Mouse (Mus musculus) embryonic facial prominence, embryonic 10.5 days (tissue): ENCODE results near the gene Col8a2. TPM values are rescaled to one million over a fixed set of nuclear protein-coding genes. Genes with fewer than 3 reads are reported as not detected.

ENCODE experiments used
- DNase-seq: peaks from one replicate; pipeline ENCODE4 v3.0.0-alpha.2; 2017; ENCODE audit warnings: low spot score
- H3K27ac ChIP-seq: fragments of 300-500 bp; sonication (generic); replicated peaks from 2 replicates; pipeline ENCODE4 v1.5.1; 2016; ENCODE audit warnings: mild to moderate bottlenecking
- H3K27me3 ChIP-seq: fragments of 300-500 bp; sonication (generic); replicated peaks from 2 replicates; pipeline ENCODE4 v1.6.1; 2016; ENCODE audit warnings: low read depth, mild to moderate bottlenecking; ENCODE audit not compliant: poor library complexity, severe bottlenecking
- H3K36me3 ChIP-seq: fragments of 300-500 bp; sonication (generic); replicated peaks from 2 replicates; pipeline ENCODE4 v1.6.1; 2016; ENCODE audit warnings: mild to moderate bottlenecking, moderate library complexity
- H3K4me1 ChIP-seq: fragments of 300-500 bp; sonication (generic); 2 replicates; pipeline ENCODE4 v1.6.1; 2016
- H3K4me3 ChIP-seq: fragments of 300-500 bp; sonication (generic); 2 replicates; pipeline ENCODE4 v1.5.1; 2016; ENCODE audit warnings: mild to moderate bottlenecking, moderate library complexity
- H3K9me3 ChIP-seq: fragments of 300-500 bp; sonication (generic); 2 replicates; pipeline ENCODE4 v1.6.1; 2016; ENCODE audit warnings: mild to moderate bottlenecking
- WGBS: fragments of 180-500 bp; shearing (Covaris S2); methylation state at CpG from one replicate; pipeline ENCODE4 v1.1.7; 2016; 5-methylcytosine and 5-hydroxymethylcytosine counted together
- polyA plus RNA-seq: library from polyadenylated mRNA; unstranded; fragments of >200 nt; fragmentation: Nextera tagmentation; extraction: Ambion mirVana; gene quantifications from 2 replicates; pipeline ENCODE4 v1.2.1, GENCODE M21; 2016

Gene Col8a2
- polyA plus RNA-seq, 1 experiment from 2014 or later: 11.2 TPM

DNA sequence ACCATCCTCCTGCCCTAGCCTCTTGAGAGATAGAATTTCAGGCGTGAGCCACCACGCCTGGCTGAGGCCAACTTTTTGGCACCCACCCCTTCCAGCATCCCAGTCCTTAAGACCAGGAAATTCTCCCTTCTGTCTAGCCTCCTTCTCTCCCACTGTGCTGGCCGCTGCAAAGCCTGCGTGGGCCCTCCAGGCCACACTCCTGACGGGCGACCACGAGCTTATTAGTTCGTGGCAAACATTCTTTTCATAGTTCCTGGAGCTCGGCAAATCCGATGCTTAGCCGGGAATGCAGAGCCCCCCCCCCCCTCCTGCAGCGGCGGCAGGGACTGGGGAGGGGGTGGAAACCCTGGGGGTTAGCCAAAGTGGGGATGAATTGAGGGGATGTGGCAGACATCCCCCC is 4.6 kb downstream of the Col8a2 start:
- Histone ChIP-seq H3K9me3 (0 out of 2 replicates have a peak, but pooled peaks cover under 1% of the 10 kb centered on the region), H3K4me1 (peaks cover 53% of the 10 kb centered on the region), H3K36me3 (no peaks in the 10 kb centered on the region), H3K27ac (peak overlapping the region; percentile 11; the same call in 1 of the 2 replicates), H3K4me3 (no peak overlapping the region), H3K27me3 (peaks cover 72% of the 10 kb centered on the region)
- 23% methylated on average over 13 of the region's 13 CpGs for WGBS
- no peak for DNase-seq

DNA sequence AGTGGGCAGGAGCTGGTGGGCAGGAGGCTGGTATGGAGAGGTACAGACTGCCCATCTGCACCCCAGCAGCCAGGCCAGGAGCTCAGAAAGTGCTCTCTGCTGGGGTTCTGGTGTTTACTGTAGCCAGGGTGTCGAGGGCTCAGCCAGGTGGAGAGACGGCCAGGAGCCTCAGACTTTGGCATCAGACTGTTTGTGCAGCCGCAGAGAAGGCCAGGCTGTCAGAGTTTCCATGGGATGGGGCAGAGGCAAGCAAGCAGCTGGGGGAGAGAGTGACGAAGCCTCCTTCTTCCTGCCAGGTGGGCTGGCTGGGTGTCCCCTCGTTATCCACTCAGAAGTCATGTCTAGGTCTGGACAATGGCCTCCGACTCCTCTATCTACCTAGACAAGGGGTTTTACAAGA is 8.6 kb downstream of the Col8a2 start:
- DNase-seq: no peak
- 0 out of 2 replicates have a peak overlapping the region, but pooled peaks have one; percentile 12 for H3K27ac ChIP-seq
- 65% methylated on average over 6 of the region's 6 CpGs for WGBS
- 0 out of 2 replicates have a peak, but pooled peaks cover 5% of the 10 kb centered on the region for H3K36me3 ChIP-seq
- peaks cover 73% of the 10 kb centered on the region for H3K27me3 ChIP-seq
- no peak overlapping the region for H3K4me3 ChIP-seq
- H3K9me3 ChIP-seq: no peaks in the 10 kb centered on the region
- peaks cover 47% of the 10 kb centered on the region for H3K4me1 ChIP-seq

DNA sequence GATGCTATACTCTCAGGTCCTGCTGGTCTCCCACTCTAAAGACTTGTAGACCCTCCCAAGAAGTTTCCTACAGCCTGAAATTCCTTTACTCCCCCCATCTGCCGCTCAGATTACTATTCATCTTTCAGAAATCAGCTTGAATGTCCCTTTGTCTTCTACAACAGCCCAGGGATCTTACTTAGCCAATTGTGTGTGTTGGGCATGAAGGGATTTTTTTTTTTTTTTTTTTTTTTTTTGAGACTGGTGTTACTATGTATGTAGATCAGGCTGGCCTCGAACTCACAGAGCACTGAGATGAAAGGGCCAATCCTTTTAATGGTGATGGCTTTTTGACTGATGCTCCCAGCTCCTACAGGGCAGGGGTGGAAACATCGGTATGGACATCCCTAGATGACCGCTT is 9.3 kb downstream of the Col8a2 start:
- Histone ChIP-seq H3K4me1 (peaks cover 48% of the 10 kb centered on the region), H3K36me3 (0 out of 2 replicates have a peak, but pooled peaks cover 5% of the 10 kb centered on the region), H3K9me3 (no peaks in the 10 kb centered on the region), H3K27ac (no peak overlapping the region), H3K4me3 (peak overlapping the region; percentile 54; the same call in 1 of the 2 replicates), H3K27me3 (peaks cover 73% of the 10 kb centered on the region)
- no peak for DNase-seq
- 39% methylated on average over 4 of the region's 4 CpGs for WGBS

DNA sequence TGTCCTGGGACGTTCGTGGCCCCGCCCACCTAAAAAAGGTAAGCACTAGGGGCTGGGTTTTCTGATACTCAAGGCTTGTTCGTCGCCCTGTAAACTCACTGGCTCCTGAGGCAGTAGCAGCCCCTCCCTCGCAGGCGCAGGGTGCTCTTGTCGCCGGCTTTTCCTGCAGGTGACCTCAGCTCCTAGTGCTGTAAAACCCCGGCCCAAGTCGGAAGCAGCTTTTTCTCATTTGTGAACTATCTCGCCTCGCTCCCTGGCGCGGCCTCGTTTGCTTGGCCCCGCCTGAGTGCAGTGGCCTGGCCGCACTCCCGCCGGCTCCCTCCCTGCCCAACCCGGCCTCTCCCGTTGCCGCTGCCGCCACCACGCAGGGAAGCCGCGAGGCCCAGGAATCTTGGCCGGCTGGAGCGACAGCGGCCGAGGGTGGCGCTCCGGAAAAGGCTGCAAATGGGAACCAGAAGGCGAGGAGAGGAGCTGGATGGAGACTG is 10.1 kb downstream of the Col8a2 start:
- peak overlapping the region; percentile 54 for H3K4me3 ChIP-seq
- WGBS: 1% methylated on average over 34 of the region's 34 CpGs
- H3K27me3 ChIP-seq: peaks cover 76% of the 10 kb centered on the region
- DNase-seq: peak; percentile 81
- peak overlapping the region; percentile 81 for H3K27ac ChIP-seq
- no peaks in the 10 kb centered on the region for H3K9me3 ChIP-seq
- peaks cover 49% of the 10 kb centered on the region for H3K4me1 ChIP-seq
- 0 out of 2 replicates have a peak, but pooled peaks cover 5% of the 10 kb centered on the region for H3K36me3 ChIP-seq

DNA sequence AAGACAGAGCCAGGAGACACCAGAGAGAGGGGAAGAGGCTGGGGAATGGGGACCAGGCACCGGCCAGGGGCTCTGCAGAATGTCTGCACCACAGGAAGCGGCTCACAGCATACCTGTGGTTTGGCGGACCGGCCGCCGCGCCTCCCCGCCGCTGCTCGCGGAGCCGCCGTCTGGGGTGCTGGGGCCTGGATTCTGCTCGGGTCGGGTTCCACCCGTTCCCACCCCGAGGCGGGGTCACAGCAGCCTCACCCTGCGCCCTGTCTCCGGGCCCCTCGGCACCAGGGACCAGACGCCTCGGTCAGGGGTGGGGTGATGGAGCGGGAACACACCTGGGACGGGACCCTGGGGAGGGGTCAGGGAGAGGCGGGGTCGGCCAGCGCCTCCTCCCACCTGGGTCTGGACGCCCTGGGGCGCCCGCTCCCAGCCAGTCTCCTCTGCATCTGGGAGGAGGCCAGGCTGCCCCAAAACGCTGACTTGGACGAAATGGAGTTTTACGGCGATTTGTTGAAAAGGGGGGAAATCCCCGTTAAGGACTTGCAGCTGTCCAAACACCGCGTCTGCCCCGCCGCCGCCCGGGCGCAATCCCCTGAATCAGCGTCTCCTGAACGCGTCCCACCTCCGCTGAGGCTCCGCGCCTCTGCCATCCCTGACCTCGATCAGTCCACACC is 14.5 kb downstream of the Col8a2 start:
- Histone ChIP-seq H3K36me3 (0 out of 2 replicates have a peak, but pooled peaks cover 5% of the 10 kb centered on the region), H3K27me3 (peaks cover 85% of the 10 kb centered on the region), H3K9me3 (peaks cover 2% of the 10 kb centered on the region; the same call in 1 of the 2 replicates), H3K4me1 (peaks cover 57% of the 10 kb centered on the region), H3K4me3 (peak overlapping the region; percentile 59), H3K27ac (peak overlapping the region; percentile 83)
- under 1% methylated on average over 50 of the region's 50 CpGs for WGBS
- peak; percentile 82 for DNase-seq

DNA sequence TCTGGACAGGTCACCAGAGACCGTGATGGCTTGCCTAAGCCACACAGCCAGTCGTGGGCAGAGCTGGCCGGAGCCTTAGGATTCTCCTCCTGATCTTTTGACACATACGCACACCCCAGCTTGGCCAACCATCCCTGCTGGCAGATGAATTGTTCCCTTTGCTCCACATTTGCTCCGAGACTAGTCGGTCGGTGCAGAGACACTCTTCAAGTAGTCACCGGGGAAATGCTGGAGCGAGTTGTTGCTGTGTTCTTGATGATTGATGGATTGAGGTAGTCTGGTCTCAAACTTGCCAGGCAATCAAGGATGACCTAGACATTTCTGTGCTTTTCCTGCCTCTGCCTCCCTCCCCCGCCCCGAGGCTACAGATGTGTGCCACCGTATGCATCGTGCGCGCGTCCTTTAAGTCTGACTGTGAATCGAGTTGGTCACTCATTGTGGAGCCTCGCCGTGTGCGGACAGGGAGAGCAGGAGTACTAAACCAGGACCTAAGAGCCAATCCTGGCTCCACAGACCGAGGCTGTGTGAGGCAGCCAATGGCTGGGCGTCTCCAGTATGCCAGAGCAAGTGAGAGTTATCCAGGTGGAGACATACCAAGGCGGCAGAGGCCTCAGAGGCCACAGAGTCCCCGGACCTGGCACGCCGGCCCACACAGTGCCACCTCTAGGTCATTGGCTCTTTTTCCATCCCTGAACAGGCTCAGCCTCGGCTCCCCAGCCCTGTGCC is 15.2 kb downstream of the Col8a2 start:
- peaks cover 78% of the 10 kb centered on the region for H3K27me3 ChIP-seq

DNA sequence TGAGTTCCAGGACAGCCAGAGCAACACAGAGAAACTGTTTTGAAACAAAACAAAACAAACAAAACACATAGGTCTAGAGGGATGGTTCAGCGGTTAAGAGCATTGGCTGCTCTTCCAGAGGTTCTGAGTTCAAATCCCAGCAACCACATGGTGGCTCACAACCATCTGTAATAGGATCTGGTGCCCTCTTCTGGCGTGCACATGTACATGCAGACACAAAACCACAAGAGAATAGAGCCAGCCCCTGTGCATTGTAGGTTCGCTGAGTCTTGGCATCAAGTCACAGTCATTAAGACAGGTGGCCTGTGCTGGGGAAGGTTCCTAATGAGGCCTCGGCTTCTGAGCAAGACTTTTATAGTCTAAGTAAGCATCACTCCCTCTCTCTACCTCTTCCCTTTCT is 17.3 kb downstream of the Col8a2 start:
- H3K4me3 ChIP-seq: no peak overlapping the region
- no peak overlapping the region for H3K27ac ChIP-seq
- H3K4me1 ChIP-seq: peaks cover 43% of the 10 kb centered on the region
- no peaks in the 10 kb centered on the region for H3K36me3 ChIP-seq
- H3K9me3 ChIP-seq: peaks cover 4% of the 10 kb centered on the region; the same call in 1 of the 2 replicates
- H3K27me3 ChIP-seq: peaks cover 61% of the 10 kb centered on the region
- no peak for DNase-seq
- 59% methylated on average over 4 of the region's 4 CpGs for WGBS

More for the DNA sequence above, 15.2 kb downstream of the Col8a2 start:
- Histone ChIP-seq H3K4me3 (peak overlapping the region; percentile 59), H3K36me3 (0 out of 2 replicates have a peak, but pooled peaks cover 5% of the 10 kb centered on the region), H3K9me3 (peaks cover 4% of the 10 kb centered on the region; the same call in 1 of the 2 replicates), H3K4me1 (peaks cover 52% of the 10 kb centered on the region), H3K27ac (peak overlapping the region; percentile 83)
- 3% methylated on average over 27 of the region's 27 CpGs for WGBS
- DNase-seq: peak; percentile 60

DNA sequence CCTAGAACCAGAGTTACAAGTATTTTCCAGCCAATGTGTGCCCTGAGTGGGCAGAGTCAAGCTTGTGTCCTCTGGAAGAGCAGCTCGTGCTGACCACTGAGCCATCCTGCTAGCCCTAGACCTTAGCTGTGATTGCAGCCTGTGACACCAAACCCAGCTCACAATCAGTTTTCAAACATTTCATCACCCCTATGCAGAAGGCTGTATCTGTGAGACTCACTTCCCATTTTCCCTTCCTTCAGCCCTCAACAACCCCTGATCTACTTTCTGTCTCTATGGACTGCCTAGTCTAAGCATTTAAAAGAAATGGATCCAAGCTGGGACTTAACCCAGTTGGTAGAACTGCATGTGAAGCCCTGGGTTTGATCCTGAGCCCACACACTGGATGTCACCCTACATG is 18.8 kb downstream of the Col8a2 start:
- no peaks in the 10 kb centered on the region for H3K36me3 ChIP-seq
- peaks cover 43% of the 10 kb centered on the region for H3K4me1 ChIP-seq
- no peak for DNase-seq
- H3K27ac ChIP-seq: no peak overlapping the region
- H3K9me3 ChIP-seq: peaks cover 4% of the 10 kb centered on the region; the same call in 1 of the 2 replicates
- no peak overlapping the region for H3K4me3 ChIP-seq
- peaks cover 46% of the 10 kb centered on the region for H3K27me3 ChIP-seq
- 92% methylated on average over 1 of the region's 1 CpGs for WGBS

DNA sequence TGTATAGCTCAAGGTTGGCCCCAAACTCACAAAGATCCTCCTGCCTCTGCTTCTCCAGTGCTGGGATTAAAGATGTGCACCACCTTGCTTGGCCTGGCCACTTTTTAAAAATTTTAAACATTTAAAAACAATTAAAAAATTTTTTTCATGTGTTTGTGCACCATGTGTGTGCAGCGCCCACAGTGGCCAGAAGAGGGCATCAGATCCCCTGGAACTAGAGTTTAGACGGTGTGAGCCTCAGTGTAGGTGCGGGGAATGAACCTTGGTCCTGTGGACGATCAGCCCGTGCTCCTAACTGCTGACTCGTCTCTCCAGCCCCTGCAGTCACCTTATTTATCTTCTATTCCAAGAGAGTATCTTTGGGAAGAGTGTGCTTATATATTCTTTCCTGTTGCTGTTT is 19.5 kb downstream of the Col8a2 start:
- Histone ChIP-seq H3K36me3 (no peaks in the 10 kb centered on the region), H3K4me1 (peaks cover 37% of the 10 kb centered on the region), H3K27ac (no peak overlapping the region), H3K27me3 (peaks cover 39% of the 10 kb centered on the region), H3K4me3 (no peak overlapping the region), H3K9me3 (peaks cover 4% of the 10 kb centered on the region; the same call in 1 of the 2 replicates)
- WGBS: 91% methylated on average over 6 of the region's 6 CpGs
- no peak for DNase-seq

DNA sequence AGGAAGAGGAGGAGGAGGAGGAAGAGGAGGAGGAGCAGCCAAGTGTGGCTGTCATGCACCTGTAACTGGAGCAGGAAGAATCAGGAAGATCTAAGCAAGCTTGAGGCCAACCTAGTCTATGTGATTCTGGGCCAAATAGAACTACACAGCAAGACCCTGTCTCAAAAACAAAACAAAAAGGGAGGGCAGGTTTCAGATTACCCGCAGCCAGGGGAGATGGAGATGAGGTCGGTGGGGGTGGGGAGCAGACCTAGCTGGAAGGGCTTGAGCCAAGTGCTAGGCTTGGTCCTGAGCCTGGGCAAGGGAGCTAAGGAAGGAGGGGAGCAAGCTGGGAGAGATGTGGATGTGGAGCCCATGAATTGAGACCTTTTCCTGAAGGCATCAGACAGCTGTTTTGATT is 20.2 kb downstream of the Col8a2 start:
- DNase-seq: no peak
- Histone ChIP-seq H3K4me3 (no peak overlapping the region), H3K4me1 (peaks cover 29% of the 10 kb centered on the region), H3K36me3 (no peaks in the 10 kb centered on the region), H3K27me3 (peaks cover 32% of the 10 kb centered on the region), H3K9me3 (peaks cover 4% of the 10 kb centered on the region; the same call in 1 of the 2 replicates), H3K27ac (no peak overlapping the region)
- WGBS: 7% methylated on average over 2 of the region's 2 CpGs

DNA sequence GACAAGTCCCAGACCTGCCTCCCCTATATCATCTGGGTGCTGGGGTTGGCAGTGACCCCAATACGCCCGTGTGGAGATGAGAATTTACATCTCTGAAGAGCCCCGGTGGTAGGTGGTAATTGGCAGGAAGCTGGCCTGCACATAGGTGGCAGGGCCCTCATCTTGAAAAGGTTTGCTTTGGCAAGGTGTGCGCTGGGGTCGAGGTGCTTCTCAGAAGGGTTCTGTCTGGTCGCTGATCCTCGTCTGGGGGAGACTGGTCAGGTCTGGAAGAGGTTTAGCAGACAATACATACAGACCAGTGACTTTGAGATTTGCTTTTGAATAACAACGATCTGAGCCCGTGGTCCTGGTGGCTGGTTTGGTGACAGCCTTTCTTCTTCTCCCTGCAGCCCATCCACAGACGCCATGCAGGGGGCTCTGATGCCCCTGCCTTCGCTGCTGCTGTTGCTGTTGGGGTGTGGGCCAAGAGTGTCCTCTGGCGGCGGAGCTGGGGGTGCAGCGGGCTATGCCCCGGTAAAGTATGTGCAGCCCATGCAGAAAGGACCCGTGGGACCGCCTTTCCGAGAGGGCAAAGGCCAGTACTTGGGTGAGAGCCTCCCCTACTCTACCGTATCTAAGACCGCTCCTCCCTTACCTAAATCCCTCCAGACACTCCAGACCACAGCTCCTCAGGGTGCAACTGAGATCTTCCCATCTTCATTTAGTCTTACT is 22.8 kb downstream of the Col8a2 start:
- H3K27me3 ChIP-seq: 0 out of 2 replicates have a peak, but pooled peaks cover 6% of the 10 kb centered on the region
- H3K36me3 ChIP-seq: no peaks in the 10 kb centered on the region
- 16% methylated on average over 20 of the region's 20 CpGs for WGBS
- peaks cover 37% of the 10 kb centered on the region for H3K4me1 ChIP-seq
- H3K4me3 ChIP-seq: peak overlapping the region; percentile 50
- DNase-seq: peak; percentile 77
- peak overlapping the region; percentile 41 for H3K27ac ChIP-seq
- H3K9me3 ChIP-seq: peaks cover 4% of the 10 kb centered on the region; the same call in 1 of the 2 replicates

DNA sequence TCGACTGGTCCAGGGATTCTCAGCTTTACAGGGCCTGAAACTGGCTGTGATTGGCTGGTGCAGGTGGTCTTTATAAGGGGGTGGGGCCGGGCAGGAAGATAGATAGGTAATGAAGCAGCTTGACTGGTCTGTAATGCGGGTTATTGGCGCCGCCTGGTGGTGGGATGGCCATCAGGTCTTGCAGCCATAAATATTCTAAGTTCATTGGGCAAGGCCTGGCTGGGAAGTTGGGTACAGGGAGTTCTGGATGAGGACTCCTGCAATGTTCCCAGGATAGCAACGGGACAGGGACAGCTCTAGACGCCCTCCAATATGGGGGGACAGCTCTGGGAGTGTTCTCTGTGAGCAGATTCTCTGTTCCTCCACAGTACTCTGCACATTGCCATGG is 23.3 kb downstream of the Col8a2 start:
- peak overlapping the region; percentile 50 for H3K4me3 ChIP-seq
- H3K36me3 ChIP-seq: peaks cover 4% of the 10 kb centered on the region
- H3K9me3 ChIP-seq: peaks cover 4% of the 10 kb centered on the region; the same call in 1 of the 2 replicates
- peak overlapping the region; percentile 41 for H3K27ac ChIP-seq
- 0% methylated on average over 7 of the region's 7 CpGs for whole genome bisulfite sequencing
- 0 out of 2 replicates have a peak, but pooled peaks cover 4% of the 10 kb centered on the region for H3K27me3 ChIP-seq
- DNase-seq: peak; percentile 96
- peaks cover 42% of the 10 kb centered on the region for H3K4me1 ChIP-seq
